Mouse (Mus musculus): Measurements from ENCODE around the gene Gjd2. TPM values are rescaled to one million over a fixed set of nuclear protein-coding genes. Genes with fewer than 3 reads are reported as not detected.

The Gjd2 gene
- polyA plus RNA-seq, 1 experiment = 0.04 TPM

GRCm38 (mm10) chr2:113996930-113997329 lies 16.5 kb downstream of the Gjd2 start:
- H3K36me3 ChIP-seq (ENCODE audit: control insufficient read depth, insufficient read depth, low read length) = no peaks in the 10 kb centered on the region
- no peak overlapping the region for H3K27ac ChIP-seq (ENCODE audit: control insufficient read depth, insufficient read depth, low read length)
- TF ChIP-seq CTCF (IDR thresholded peaks at IDR 0.05; ENCODE audit: borderline replicate concordance, control insufficient read depth, extremely low read depth, insufficient read depth, low read length, poor library complexity) (no peak), POLR2A (IDR thresholded peaks at IDR 0.05; ENCODE audit: control insufficient read depth, extremely low read depth, insufficient read depth, low read length, poor library complexity) (no peak)
- H3K27me3 ChIP-seq (ENCODE audit: control insufficient read depth, insufficient read depth, low read length) = no peaks in the 10 kb centered on the region
- no peak overlapping the region for H3K4me3 ChIP-seq (ENCODE audit: control insufficient read depth, insufficient read depth, low read length)
- no peaks in the 10 kb centered on the region for H3K4me1 ChIP-seq (replicated peaks; ENCODE audit: control insufficient read depth, insufficient read depth, low read length)
- DNase-seq = no peak

- WGBS = 97% methylated on average over 2 of the region's 2 CpGs
- Histone ChIP-seq H3K36me3 (ENCODE audit: control insufficient read depth, insufficient read depth, low read length) (no peaks in the 10 kb centered on the region), H3K4me1 (replicated peaks; ENCODE audit: control insufficient read depth, insufficient read depth, low read length) (no peaks in the 10 kb centered on the region), H3K4me3 (ENCODE audit: control insufficient read depth, insufficient read depth, low read length) (no peak overlapping the region), H3K27ac (ENCODE audit: control insufficient read depth, insufficient read depth, low read length) (no peak overlapping the region), H3K27me3 (ENCODE audit: control insufficient read depth, insufficient read depth, low read length) (no peaks in the 10 kb centered on the region)
- no peak for TF ChIP-seq CTCF (IDR thresholded peaks at IDR 0.05; ENCODE audit: borderline replicate concordance, control insufficient read depth, extremely low read depth, insufficient read depth, low read length, poor library complexity)
- TF ChIP-seq POLR2A (IDR thresholded peaks at IDR 0.05; ENCODE audit: control insufficient read depth, extremely low read depth, insufficient read depth, low read length, poor library complexity) = no peak
- DNase-seq = no peak
Observed at GRCm38 (mm10) chr2:113984890-113985289, 28.5 kb downstream of the Gjd2 start.

- H3K27ac ChIP-seq (ENCODE audit: control insufficient read depth, insufficient read depth, low read length) = no peak overlapping the region
- DNase-seq = no peak
- no peak for TF ChIP-seq CTCF (IDR thresholded peaks at IDR 0.05; ENCODE audit: borderline replicate concordance, control insufficient read depth, extremely low read depth, insufficient read depth, low read length, poor library complexity)
- no peak for TF ChIP-seq POLR2A (IDR thresholded peaks at IDR 0.05; ENCODE audit: control insufficient read depth, extremely low read depth, insufficient read depth, low read length, poor library complexity)
- H3K4me3 ChIP-seq (ENCODE audit: control insufficient read depth, insufficient read depth, low read length) = no peak overlapping the region
- WGBS = 68% methylated on average over 8 of the region's 8 CpGs
- H3K36me3 ChIP-seq (ENCODE audit: control insufficient read depth, insufficient read depth, low read length) = no peaks in the 10 kb centered on the region
- H3K4me1 ChIP-seq (replicated peaks; ENCODE audit: control insufficient read depth, insufficient read depth, low read length) = no peaks in the 10 kb centered on the region
- no peaks in the 10 kb centered on the region for H3K27me3 ChIP-seq (ENCODE audit: control insufficient read depth, insufficient read depth, low read length)
Observed at GRCm38 (mm10) chr2:113980664-113981063, 32.8 kb downstream of the Gjd2 start.

- Histone ChIP-seq H3K27me3 (ENCODE audit: control insufficient read depth, insufficient read depth, low read length) (no peaks in the 10 kb centered on the region), H3K36me3 (ENCODE audit: control insufficient read depth, insufficient read depth, low read length) (no peaks in the 10 kb centered on the region), H3K4me1 (replicated peaks; ENCODE audit: control insufficient read depth, insufficient read depth, low read length) (no peaks in the 10 kb centered on the region), H3K4me3 (ENCODE audit: control insufficient read depth, insufficient read depth, low read length) (no peak overlapping the region), H3K27ac (ENCODE audit: control insufficient read depth, insufficient read depth, low read length) (no peak overlapping the region)
- WGBS = 74% methylated on average over 5 of the region's 5 CpGs
- TF ChIP-seq POLR2A (IDR thresholded peaks at IDR 0.05; ENCODE audit: control insufficient read depth, extremely low read depth, insufficient read depth, low read length, poor library complexity) (no peak), CTCF (IDR thresholded peaks at IDR 0.05; ENCODE audit: borderline replicate concordance, control insufficient read depth, extremely low read depth, insufficient read depth, low read length, poor library complexity) (no peak)
- DNase-seq = no peak
Observed at GRCm38 (mm10) chr2:113978151-113978771, 35.2 kb downstream of the Gjd2 start.

DNA sequence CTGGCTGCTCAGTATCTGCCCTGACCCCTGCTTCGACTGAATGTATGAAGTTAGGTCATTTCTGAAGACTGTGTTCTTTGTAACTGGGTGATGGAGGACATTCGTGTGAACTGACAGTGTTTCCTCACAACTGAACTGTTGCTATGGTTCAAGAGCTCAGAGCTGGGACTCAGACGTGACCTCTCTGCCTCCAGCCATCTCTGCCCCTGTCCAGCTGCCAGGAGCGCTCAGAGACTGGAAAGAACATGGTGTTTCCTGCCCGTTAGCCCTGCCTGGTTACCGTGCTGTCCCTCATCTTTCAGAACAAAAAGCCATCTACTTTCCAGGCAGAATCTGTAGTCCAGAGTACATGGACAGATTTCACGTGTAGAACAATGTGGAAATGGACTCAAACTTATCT lies 39.5 kb downstream of the Gjd2 start:
- TF ChIP-seq CTCF (IDR thresholded peaks at IDR 0.05; ENCODE audit: borderline replicate concordance, control insufficient read depth, extremely low read depth, insufficient read depth, low read length, poor library complexity) (no peak), POLR2A (IDR thresholded peaks at IDR 0.05; ENCODE audit: control insufficient read depth, extremely low read depth, insufficient read depth, low read length, poor library complexity) (no peak)
- Histone ChIP-seq H3K27me3 (ENCODE audit: control insufficient read depth, insufficient read depth, low read length) (no peaks in the 10 kb centered on the region), H3K4me1 (replicated peaks; ENCODE audit: control insufficient read depth, insufficient read depth, low read length) (no peaks in the 10 kb centered on the region), H3K36me3 (ENCODE audit: control insufficient read depth, insufficient read depth, low read length) (no peaks in the 10 kb centered on the region), H3K27ac (ENCODE audit: control insufficient read depth, insufficient read depth, low read length) (no peak overlapping the region), H3K4me3 (ENCODE audit: control insufficient read depth, insufficient read depth, low read length) (no peak overlapping the region)
- WGBS = 80% methylated on average over 7 of the region's 7 CpGs
- no peak for DNase-seq

DNA sequence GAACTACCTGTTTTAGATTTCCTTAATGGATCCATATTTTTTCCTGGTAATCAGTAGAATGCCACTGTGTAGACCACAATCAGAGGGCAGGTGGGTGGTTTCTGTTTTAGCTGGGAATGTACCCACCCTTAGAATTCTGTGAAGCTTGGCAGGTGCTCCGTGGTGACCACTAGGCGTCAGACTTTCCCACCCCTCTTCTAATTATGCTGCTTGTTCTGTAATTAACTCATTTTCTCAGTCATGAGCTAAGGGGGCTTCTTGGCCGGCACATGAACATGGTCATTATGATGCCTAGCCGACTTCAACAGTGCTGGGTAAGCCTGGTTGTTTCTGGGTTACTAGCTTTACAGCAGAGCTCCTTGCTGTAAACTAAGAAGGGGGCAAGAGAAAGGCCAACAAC lies 47.0 kb downstream of the Gjd2 start:
- H3K4me3 ChIP-seq (ENCODE audit: control insufficient read depth, insufficient read depth, low read length) = no peak overlapping the region
- DNase-seq = no peak
- H3K27me3 ChIP-seq (ENCODE audit: control insufficient read depth, insufficient read depth, low read length) = no peaks in the 10 kb centered on the region
- H3K36me3 ChIP-seq (ENCODE audit: control insufficient read depth, insufficient read depth, low read length) = no peaks in the 10 kb centered on the region
- TF ChIP-seq POLR2A (IDR thresholded peaks at IDR 0.05; ENCODE audit: control insufficient read depth, extremely low read depth, insufficient read depth, low read length, poor library complexity) = no peak
- no peak for TF ChIP-seq CTCF (IDR thresholded peaks at IDR 0.05; ENCODE audit: borderline replicate concordance, control insufficient read depth, extremely low read depth, insufficient read depth, low read length, poor library complexity)
- no peak overlapping the region for H3K27ac ChIP-seq (ENCODE audit: control insufficient read depth, insufficient read depth, low read length)
- 50% methylated on average over 4 of the region's 4 CpGs for WGBS
- H3K4me1 ChIP-seq (replicated peaks; ENCODE audit: control insufficient read depth, insufficient read depth, low read length) = no peaks in the 10 kb centered on the region

Other genes starting within 250 kb of the Gjd2 start
- 2.3 TPM in 2 replicates for gene Scg5, start 184.5 kb downstream of the Gjd2 start, polyA plus RNA-seq (2012; rRNA removed)
- gene Arhgap11a, start 165.0 kb downstream of the Gjd2 start, polyA plus RNA-seq (2012; rRNA removed) = 7.5 and 9.6 TPM in 2 replicates
- gene Actc1, start 39.9 kb upstream of the Gjd2 start, polyA plus RNA-seq (2012; rRNA removed) = 68.8 and 728 TPM in 2 replicates
- 35.3 and 36.2 TPM in 2 replicates for gene Aqr, start 173.4 kb upstream of the Gjd2 start, polyA plus RNA-seq (2012; rRNA removed)
- gene Zfp770, start 187.8 kb upstream of the Gjd2 start, polyA plus RNA-seq (2012; rRNA removed) = 3.4 and 4.3 TPM in 2 replicates

Measured in thymus, adult 2 months (tissue).